Mouse (Mus musculus): ENCODE measurements around the gene Cenpp.

Gene Cenpp

GRCm38 (mm10) chr13:49461458-49462132 is 191.0 kb downstream of the Cenpp start:
- DNase-seq (ENCODE audit: low spot score in 2 of 2) = peak; percentile 41 to 49

GRCm38 (mm10) chr13:49460692-49461414 is 191.7 kb downstream of the Cenpp start:
- DNase-seq (ENCODE audit: low spot score in 2 of 2) = peak; percentile 63 to 78

- peak; percentile 67 to 69 for DNase-seq (ENCODE audit: low spot score in 2 of 2)
Observed at GRCm38 (mm10) chr13:49460276-49460675, 192.3 kb downstream of the Cenpp start.

- DNase-seq (ENCODE audit: low spot score in 2 of 2) = peak; percentile 64 to 77
Observed at GRCm38 (mm10) chr13:49449318-49449749, 203.3 kb downstream of the Cenpp start.

GRCm38 (mm10) chr13:49444451-49444850 is 208.1 kb downstream of the Cenpp start:
- no peak for DNase-seq (ENCODE audit: low spot score in 2 of 2)

GRCm38 (mm10) chr13:49436170-49436569 is 216.4 kb downstream of the Cenpp start:
- no peak for DNase-seq (ENCODE audit: low spot score in 2 of 2)

- DNase-seq (ENCODE audit: low spot score in 2 of 2) = no peak
Observed at GRCm38 (mm10) chr13:49435745-49436144, 216.8 kb downstream of the Cenpp start.

- DNase-seq (ENCODE audit: low spot score in 2 of 2) = no peak
Observed at GRCm38 (mm10) chr13:49433268-49434029, 219.1 kb downstream of the Cenpp start.

GRCm38 (mm10) chr13:49430529-49430928 is 222.1 kb downstream of the Cenpp start:
- DNase-seq (ENCODE audit: low spot score in 2 of 2) = no peak

GRCm38 (mm10) chr13:49428042-49428675 is 224.4 kb downstream of the Cenpp start:
- DNase-seq (ENCODE audit: low spot score in 2 of 2) = peak; percentile 11 to 26

GRCm38 (mm10) chr13:49426736-49427135 is 225.8 kb downstream of the Cenpp start:
- no peak for DNase-seq (ENCODE audit: low spot score in 2 of 2)

- DNase-seq (ENCODE audit: low spot score in 2 of 2) = no peak
Observed at GRCm38 (mm10) chr13:49421959-49422358, 230.6 kb downstream of the Cenpp start.

GRCm38 (mm10) chr13:49421606-49421917 is 231.0 kb downstream of the Cenpp start:
- DNase-seq (ENCODE audit: low spot score in 2 of 2) = no peak

GRCm38 (mm10) chr13:49420754-49421605 is 231.6 kb downstream of the Cenpp start, which contains the start of gene Ippk:
TSS of gene Ippk (plus strand) at chr13:49421249.
- DNase-seq (ENCODE audit: low spot score in 2 of 2) = peak; percentile 98

All from heart, adult 9 months (tissue).